Mouse (Mus musculus) T-cell, adult 2 months (primary cell): Measurements from ENCODE around the gene Epha1.

ENCODE experiments used
- DNase-seq: peaks from one replicate; pipeline ENCODE4 v3.0.0; 2022; ENCODE audit warnings: low spot score

The Epha1 gene

DNA sequence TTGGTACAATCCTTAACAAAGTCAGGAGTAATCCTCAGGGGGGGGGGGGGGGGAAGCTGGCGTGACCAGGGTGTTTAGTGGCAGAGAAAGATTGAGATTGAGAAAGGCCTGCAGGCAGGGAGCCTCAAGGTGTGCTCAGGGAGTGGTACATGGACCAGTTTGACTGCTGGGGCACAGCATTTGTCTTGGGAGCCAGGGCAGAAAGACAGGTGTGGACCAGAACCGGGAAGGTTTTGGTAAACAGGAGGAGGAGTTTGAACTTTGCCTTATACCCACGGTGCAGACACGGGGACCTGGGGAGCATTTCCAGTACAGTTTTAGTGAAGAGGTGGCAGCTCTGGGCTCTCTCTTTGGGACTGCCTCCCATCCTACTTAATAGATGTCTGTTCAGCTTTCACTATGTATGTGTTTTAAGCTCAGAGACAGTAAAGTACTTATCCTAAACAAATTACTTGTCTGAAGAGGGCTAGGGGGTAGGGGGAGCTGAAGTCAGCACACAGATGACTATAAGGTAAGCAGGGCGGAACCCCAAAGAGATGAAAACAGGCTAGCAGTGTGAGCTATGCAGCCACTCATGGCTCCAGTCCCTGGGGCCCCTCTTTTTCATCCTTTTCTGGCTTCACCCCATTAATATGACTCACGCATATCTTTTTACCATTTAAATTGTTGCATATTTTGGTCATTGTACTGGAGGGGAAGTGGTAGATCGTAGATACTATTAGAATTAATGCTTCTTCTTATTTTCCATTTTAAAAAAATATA lies 782 bp upstream of the Epha1 start:
- DNase-seq: no peak

DNA sequence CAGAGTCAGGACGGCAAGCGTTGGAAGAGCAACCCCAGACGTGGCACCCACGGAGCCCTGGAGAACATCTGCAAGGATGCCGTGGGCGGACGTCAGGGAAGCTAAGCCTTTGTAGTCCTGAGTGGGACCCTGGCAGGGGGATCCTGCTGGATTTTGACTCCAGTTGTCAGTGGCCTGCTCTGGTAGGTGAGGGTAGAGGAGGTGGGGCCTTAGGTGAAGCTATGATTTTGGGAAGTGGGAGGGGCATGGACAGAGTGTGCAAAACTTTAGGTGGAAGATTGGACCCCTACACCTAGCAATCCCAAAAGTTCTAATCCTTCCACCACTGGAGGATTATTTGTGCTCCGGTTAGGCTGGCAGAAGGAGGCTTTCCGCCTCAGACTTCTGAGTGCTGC lies 650 bp downstream of the Epha1 start:
- no peak for DNase-seq

DNA sequence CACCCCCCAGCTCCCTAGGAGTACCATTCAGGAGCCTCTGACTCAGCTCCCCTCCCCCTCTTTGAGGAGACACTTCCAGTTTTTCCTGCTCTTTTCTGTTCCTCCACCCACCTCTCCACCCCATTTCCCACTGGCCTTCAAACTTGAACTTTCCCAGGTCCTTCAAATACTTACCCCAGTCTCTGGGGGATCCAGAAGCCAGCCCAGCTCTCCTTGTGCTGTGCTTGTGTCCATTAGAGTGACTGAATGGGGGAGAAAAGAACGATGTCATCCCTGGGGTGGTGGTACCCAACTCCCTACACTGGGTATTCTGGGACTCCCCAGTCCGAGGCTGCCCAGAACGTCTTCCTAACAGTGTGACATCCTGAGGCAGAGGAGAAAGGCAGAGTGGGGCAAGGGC lies 1.1 kb downstream of the Epha1 start:
- DNase-seq: no peak

DNA sequence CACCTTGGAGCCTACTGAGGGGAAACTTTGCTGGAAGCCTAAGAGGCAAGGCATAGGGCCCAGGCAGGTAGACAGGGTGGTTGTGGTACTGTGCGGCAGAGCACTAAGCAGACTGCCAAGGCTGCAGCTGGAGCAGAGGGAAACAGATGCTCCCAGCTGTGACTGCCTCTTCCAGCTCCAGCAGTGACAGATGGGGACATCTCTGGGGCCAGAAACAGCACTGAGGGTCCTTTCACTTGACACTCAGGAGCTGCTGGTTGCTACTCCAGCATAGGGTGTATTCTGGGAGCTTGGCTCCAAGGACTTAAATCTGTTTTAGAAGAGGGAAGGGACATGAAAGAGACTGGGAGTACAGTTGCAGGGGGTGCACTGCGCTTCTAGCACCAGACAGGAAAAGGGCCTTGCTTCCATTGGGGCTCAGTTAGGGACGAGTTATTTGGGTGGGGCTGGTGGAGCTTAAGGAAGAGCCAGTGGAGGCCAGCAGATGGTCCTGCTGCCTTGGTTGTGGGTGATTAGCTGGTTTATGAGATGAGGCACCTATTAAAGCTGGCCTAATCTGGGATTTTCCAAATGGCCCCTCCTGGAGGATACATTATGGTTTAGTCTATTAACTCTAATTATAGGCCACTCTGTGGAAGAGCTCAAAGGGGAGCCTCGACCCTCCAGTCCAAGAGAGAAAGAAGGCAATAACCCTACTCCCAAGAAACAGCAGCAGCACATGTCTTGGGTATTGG lies 2.3 kb downstream of the Epha1 start:
- DNase-seq: no peak

DNA sequence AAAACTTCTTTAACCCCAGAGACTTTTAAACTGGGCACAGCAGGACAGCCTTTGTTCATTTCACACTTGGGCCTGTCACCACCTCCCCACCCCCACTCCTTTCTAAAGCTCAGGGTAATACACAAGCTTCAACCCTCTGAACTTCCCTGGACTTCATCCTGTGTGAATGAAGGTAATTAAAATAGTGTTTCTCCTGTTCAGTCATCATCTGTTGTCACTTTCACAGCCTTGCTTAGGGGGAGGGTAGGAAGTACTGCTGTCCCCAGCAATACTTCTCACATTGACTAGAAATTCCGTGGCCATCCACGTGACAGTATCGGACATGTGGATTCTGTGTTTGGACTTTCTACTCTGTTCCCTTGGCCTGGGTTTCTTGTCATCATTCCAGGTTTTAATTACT lies 3.2 kb downstream of the Epha1 start:
- DNase-seq: no peak

DNA sequence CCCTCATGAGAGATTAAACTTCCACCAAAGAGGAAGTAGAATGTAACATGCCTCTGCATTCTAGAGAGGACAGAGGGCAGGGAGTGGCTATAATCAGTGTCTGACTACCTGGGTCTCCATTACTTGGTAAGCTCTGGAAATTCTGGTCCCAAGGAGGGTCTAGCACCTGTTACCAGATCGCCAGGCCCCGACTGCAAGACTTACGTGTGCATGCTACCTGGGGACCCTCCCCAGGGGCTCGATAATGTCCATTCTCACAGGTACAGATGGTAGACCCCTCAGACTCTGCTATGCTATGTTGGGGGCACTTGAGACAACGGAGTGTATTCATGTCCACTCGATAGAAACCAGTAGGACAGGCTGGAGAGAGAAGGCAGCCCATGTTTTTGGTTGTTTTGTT lies 7.9 kb downstream of the Epha1 start:
- no peak for DNase-seq

DNA sequence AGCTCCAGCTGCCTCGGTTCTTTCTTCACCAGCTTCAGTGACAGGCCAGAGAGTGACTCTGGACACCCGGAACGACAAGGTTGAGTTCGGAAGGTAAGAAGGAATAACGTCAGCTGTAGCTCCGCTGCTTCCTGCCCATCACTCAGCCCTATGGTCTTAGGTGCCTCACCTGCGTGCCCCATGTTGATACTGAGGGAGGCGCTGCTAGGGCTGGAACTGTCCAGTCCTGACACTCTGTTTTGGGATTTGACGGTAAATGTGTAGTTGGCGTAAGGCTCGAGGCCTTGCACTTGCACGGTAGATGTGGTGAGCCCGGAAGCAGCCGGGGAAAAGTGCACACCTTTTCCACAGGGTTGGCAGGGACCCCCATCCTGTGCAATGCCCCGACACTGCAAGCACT lies 8.5 kb downstream of the Epha1 start:
- no peak for DNase-seq

DNA sequence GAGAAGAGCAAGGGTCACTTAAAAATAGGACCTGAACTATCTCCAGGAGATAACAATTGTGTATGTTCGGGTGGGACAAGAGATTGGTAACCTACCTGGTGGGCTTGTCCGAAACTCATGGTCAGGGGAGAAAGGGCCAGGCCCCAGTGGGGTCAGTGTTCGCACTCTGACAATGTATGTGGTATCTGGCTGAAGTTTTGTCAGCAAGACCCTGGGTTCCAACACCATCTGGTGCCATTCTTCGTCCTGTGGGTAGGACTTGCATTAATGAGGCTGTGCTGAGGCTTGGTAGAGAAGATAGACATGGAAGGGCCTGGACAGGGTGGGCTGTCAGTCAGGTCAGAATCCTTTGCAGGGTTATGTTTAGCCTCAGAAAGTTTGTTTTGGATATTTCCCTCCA lies 9.0 kb downstream of the Epha1 start:
- no peak for DNase-seq

DNA sequence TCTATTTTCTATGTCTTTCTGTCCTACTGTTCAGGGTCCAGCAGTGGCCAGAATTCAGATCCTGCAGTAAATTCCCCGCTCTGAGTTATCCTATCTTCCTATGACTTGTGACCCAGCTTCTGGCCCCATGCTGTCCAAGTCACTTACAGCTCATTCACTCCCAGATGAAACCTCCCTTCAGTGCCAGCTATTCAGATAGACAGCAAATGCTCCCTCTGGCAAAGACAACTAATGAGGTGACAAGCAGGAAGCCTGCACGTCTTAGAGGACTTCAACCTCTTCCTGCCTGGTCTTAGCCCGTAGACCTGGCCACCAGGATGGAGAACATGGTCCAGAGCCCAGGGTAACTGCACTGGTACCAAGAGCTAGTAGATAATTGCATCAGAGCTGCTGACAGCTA lies 10.1 kb downstream of the Epha1 start:
- no peak for DNase-seq

DNA sequence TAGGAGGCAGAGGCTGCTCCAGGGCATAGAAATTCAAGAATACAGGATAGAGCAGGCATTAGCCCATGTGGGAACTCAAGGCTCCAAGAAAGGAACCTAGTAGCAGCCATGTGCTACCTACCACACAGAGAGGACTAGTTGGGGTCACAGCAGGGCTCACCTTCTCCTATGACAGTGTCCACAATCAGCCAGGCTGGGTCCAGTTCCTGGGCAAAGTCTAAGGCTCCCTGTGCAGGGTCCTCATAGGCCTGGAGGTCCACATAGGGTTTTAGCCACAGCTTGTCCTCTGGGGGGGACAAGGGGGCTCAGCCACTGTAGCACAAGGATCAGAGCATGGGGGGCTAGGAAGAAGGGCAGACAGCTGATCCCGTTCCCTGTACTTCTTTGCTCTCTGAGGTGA lies 10.6 kb downstream of the Epha1 start:
- DNase-seq: no peak

DNA sequence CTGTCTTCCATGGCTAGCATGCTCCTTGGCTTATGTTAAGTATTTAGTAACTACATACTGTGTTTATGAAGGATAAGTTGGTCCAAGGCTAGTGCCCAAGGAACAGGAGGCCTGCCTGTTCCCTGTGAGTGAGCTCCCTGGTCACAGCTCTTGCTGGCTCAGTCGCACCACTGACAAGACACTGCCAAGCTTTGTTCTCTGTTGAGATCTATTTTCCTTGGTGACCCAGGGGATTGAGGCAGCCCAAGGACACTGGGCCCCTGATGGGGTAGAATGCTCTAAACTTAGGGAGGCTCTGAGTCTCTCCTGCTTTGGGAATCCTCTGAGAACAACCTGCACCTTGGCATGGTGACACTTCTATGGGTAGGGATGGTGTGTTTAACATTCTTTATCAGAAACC lies 11.0 kb downstream of the Epha1 start:
- no peak for DNase-seq

DNA sequence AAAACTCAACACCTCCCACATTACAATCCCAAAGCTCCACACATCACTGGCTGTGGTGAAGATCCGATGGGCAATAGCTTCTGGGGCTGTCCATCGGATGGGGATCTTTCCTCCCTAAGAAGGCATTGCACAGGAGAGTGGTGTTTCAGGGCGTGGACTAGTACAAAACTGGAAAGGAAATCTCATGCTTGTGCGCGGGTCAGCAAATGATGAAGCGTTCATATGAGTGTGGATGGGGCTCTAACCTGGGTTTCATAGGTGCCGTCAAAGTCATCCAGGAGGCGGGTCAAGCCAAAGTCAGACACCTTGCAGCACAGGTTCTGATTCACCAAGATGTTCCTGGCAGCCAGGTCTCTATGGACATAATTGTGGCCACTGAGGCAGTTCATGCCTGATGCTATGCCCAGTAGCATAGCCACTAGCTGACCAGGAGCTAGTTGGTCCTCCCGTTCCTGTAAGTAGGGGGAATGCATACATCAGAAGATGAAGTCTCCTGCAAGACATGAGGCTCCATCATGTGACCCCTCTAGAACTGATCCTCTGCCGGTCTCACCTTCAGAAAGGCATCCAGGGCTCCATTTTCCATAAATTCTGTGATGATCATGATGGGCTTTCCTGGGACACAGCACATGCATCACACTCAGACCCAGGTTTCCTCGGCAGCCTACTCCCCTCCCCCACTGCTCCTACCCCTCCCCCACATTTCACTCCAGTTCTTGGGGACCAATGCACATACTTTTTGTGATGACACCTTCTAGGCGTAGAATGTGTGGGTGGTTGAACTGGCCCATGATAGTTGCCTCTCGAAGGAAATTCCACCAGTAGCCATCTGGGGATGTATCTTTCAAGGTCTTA lies 11.8 kb downstream of the Epha1 start:
- no peak for DNase-seq

DNA sequence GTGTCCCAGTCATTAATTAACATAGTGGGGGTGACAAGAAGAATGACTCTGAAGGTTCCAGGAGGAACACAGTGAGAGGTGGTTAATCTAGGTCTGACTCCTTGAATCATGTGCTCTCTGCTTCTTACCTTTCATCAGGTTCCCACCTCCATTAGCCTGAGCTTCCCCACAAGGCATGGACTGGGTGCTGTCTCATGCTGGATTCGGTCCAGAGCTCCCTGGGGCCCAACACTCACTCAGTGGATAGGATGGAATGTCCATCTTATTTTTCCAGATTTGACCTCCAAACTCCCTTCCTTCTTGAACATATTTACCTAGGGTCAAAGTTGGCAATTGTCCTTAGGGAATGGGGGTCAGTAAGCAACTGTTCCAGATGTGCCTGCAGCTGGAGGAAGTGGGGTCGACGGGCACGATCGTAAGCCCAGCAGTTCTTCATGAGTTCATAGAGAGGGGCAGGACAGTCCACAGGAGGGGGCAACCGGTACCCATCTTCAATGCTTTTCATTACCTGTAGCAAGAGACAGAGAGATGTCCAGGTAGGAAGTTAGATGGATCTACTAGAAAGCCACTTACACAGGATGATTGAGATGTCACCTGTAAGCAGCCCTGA lies 12.7 kb downstream of the Epha1 start:
- no peak for DNase-seq

DNA sequence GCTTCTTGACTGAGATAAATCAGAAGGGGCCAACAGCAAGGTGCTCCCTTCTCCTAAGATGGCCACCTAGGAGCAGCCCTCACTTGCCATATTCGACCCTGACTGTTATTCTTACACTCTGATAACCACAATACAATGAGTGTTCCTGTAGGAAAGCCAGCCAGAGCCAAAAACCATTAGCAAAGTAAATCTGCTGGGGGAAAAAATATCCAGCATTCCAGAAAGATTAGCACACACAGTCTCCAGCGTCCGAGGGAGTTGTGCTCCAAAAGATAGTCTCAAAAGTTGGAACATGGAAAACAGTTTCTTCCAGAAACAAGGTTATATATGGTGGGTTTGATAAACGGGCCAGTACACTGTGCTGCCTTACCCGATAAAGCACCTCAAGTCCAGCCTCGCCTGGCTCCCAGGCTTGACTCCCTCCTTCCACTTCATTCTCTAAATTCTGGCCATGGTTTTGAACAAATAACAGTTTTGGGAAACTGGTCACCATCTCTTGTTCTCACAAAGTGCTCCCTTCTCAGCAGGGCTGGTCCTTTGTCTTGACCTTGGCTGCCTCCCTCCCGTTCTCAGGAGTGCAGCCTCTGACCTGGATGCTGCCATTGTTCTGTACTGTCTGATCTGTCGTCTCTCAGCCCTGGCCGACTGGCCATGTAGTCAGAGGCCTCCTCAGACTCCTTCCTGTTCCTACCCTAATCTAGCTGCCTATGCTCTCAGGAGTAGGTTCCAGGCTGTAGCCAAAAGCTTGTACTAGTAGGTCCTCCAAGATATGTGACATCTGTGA lies 13.5 kb downstream of the Epha1 start:
- no peak for DNase-seq

DNA sequence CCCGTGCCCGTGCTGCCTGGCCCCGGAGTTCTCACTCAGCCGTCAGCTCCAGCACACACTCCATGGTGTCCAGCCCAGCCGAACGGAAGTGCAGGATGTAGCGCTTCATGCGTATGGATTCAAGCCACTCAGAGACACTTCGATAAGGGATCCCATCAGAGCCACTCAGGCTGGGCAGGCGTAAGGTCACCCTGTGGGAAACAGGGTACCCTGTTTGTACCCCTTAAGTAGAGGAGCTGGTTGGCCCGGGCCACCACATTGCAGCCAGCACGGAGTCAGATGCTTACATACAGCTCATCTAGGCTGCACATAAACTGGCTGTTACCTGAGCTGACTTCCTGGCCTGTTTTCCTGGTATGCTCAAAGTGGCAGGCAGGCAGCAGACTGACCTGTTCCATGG lies 14.2 kb downstream of the Epha1 start:
- DNase-seq: no peak

DNA sequence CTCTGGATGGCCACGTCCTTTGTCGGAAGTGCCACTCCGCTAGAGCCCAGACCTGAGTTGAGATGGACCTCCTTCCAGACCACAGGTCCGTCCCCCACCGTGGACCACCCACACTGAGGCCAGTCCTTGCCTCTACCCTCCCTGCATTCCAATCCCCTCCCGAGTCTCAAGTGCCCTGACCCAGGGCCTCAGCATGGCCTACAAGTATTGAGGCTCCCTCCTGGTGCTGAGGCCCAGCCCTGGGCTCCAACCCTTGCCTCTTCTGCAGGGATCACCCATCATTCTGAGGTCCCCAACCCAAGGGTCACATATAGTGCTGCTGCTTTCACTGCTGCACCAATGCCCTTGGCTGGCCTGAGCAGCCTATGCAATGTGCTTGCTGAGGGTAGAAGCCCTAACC lies 15.2 kb downstream of the Epha1 start:
- no peak for DNase-seq

DNA sequence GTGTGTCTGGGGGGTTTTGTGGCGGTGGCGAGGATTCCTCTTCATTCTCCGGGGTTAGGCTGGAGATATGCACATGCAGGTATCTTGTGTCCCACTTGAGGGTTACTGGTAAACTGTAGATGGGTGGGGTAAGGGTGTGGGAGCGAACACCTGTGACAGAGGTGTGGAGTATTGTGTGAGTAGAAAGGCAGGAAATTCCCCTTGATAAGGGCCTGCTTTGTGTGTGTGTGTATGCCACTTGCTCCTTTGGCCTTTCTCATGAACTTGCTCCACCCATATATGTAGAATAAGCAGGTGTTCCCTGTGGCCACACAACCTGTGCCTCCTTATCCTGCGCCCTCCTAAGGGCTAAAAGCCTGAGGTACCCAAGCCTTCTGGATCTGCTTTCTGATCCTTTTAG lies 16.2 kb downstream of the Epha1 start:
- DNase-seq: no peak

DNA sequence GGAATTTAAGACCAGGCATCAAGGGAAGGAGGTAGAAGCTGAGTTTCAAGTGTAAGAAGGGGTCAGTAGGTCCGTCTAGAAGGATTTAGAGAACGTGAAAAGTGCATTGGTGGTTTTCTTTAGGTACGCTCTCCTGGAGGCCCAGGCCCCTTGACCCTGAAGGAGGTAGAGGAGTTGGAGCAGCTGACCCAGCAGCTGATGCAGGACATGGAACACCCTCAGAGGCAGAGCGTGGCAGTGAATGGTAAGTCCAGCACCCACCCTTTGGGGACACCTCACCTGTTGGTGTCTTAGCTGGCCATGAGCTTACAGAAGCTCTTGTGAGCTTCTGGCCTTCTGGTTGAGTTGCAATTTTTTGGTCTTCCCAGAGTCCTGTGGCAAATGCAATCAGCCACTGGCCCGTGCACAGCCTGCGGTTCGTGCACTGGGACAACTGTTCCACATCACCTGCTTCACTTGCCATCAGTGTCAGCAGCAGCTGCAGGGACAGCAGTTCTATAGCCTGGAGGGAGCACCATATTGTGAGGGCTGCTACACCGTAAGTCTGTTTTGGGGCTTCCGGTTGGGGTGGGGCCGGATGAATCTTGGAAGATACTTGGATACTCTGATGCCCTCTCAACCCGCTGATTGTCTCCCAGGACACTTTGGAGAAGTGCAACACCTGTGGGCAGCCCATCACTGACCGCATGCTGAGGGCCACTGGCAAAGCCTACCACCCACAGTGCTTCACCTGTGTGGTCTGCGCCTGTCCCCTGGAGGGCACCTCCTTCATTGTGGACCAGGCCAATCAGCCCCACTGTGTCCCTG lies 17.1 kb downstream of the Epha1 start:
- no peak for DNase-seq

DNA sequence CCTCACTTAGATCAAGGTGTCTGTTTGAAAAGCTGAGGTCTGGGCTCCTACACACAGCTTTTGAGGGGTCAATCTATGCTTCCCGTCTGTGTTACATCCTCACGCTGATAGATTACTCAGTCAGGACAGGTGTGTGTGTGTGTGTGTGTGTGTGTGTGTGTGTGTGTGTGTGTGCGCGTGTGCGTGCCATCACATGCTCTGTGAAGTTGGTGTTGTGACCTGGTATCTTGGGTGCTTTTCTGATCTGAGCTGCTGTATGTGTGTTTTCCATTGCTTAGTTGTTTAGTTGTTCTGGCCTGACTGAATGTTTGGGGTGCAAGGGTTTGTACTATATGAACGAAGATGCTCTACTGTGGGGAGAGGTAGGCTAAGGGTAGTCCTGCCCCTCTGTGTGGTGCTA lies 17.7 kb downstream of the Epha1 start:
- DNase-seq: no peak

DNA sequence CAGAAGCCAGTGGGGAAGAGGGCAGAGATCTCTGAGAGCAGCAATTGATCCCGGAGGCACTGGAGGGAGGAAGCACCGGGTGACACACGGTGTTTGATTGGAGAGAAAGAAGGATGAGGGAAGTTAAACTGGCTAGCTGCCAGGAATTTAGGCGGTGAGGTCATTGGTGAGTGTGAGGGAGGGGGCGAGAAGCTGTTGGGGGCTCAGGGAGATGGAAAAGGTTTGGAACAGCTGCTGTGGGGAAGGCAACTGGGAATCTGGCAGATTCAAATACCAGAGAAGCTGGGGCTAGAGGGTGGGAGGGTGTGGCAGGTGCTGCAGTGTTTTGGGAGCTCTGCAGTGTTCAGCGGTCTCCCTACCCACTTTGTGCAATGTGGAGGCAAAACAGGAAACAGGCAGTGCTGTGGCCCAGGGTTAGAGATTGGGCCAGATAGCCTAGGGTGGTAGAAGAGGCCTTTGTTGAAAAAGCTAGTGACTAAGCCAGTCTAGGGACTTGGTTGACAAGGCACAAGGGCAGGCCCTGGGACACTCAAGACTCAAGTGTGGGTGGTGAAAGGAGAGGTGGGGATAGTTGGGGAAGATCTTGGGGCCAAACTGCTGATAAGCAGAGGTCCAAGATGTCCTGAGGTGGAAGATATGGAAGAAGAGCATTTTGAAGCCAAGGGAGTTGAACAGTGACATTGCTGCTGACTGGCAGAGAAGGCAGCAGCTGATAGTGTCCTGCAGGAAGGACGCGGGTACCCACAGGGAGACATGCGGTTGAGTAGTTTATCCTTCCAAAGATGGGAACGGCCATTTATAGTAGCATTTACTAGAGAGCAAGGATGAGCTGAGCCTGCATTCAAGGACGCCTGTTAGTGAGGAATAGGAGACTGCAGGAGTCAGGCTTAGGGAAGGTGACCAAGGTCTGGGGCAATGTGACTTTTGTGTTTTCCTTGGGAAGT lies 18.7 kb downstream of the Epha1 start:
- DNase-seq: peak; percentile 15
